Mouse (Mus musculus) bone marrow, adult 2 months (tissue): ENCODE data around the gene Tpx2. TPM values are rescaled to one million over a fixed set of nuclear protein-coding genes. Genes with fewer than 3 reads are reported as not detected.

ENCODE experiments used
- H3K27ac ChIP-seq: fragments of 200-500 bp; 2 replicates; pipeline ENCODE4 v1.5.1; 2012; ENCODE audit warnings: low read depth, mild to moderate bottlenecking, control low read depth, inconsistent platforms, low read length; ENCODE audit not compliant: control insufficient read depth, poor library complexity, insufficient read depth
- H3K4me1 ChIP-seq: fragments of 200-500 bp; 2 replicates; pipeline ENCODE4 v1.6.1; 2011; ENCODE audit warnings: low read length; ENCODE audit not compliant: control insufficient read depth, insufficient read depth
- H3K4me3 ChIP-seq: fragments of 200-500 bp; replicated peaks from 2 replicates; pipeline ENCODE3; 2011; ENCODE audit warnings: mild to moderate bottlenecking, low read depth, low read length, control low read depth; ENCODE audit not compliant: control insufficient read depth
- CTCF ChIP-seq: fragments of 200-500 bp; IDR thresholded peaks from 2 replicates; pipeline ENCODE4 v1.5.1; 2011; ENCODE audit warnings: low read length, control low read depth; ENCODE audit not compliant: control insufficient read depth, insufficient read depth
- POLR2A ChIP-seq: fragments of 200-500 bp; IDR thresholded peaks from 2 replicates; pipeline ENCODE4 v1.6.1; 2011; ENCODE audit warnings: low read depth, mild to moderate bottlenecking, control low read depth, low read length, borderline replicate concordance; ENCODE audit not compliant: control insufficient read depth
- WGBS: fragments of 180-500 bp; shearing (Covaris S2); methylation state at CpG from one replicate; pipeline ENCODE4 v1.1.7; 2018; 5-methylcytosine and 5-hydroxymethylcytosine counted together
- polyA plus RNA-seq: library from polyadenylated mRNA; stranded (reverse); fragments of >200 nt; gene quantifications from 2 replicates; pipeline ENCODE4 v1.2.4, GENCODE M21; 2011; ENCODE audit warnings: low replicate concordance; ENCODE audit not compliant: missing spikeins, insufficient read depth, insufficient read length

The Tpx2 gene
- polyA plus RNA-seq, 1 experiment, result 74.1 TPM

DNA sequence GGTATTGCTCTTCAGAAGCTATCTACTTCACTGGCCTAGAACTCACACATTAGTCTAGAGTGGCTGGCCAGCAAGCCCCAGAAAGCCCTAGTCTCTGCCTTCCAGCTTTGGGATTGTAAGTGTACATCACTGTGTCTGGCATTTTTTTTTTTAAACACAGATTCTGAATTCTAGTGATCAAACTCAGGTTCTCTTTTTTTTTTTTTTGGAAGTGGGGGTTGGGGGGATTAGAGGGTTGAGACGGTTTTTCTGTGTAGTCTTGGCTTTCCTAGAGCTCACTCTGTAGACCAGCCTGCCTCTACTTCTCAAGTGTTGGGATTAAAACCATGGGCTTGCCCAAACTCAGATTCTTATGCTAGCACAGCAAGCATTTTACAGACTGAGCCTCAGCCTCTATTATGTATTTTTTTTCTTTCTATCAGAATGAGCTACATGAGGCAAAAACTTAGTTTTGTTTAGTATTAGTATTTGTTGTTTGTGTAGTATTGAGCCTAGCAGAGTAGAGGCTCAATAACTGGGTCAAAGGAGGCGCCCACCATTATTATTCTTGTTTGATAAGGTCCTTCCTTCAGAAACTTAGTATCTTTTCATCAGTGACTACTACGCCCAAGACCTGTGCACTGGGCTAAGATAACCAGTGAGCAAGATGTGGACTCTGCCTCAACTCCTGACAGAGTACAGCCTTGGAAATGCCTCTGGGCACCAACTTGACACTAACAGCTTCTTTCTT is 23.2 kb upstream of the Tpx2 start:
- H3K4me1 ChIP-seq, result peaks cover 9% of the 10 kb centered on the region; the same call in 1 of the 2 replicates
- no peak overlapping the region for H3K4me3 ChIP-seq
- TF ChIP-seq POLR2A (no peak), CTCF (no peak)
- 61% methylated on average over 3 of the region's 3 CpGs for WGBS
- no peak overlapping the region for H3K27ac ChIP-seq

DNA sequence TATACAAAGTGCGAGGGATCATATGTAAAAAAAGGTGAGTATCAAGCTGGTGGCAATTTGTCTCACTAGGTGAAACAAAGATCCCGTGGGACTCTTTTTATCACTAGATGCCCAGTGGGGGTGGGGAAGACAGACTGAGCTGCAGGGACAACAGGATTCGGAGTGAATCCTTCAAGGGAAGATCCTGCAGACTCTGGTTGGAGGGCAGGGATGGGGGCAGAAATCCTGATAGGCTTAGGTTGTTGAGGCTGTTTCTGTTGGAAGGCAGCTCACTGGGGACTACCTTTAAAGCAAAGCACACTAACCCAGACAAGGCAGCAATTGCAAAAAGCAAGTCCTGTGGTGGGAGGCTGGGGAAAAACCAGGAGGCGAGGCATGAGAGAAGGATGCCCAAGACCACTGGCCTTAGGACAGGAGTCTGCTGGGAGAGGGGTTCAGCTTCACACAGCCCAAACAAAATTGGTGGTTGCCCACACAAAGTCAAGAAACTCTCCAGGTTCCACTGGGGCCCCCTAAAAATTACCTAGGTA is 22.5 kb upstream of the Tpx2 start:
- H3K4me3 ChIP-seq, result no peak overlapping the region
- no peak overlapping the region for H3K27ac ChIP-seq
- H3K4me1 ChIP-seq, result peaks cover 9% of the 10 kb centered on the region; the same call in 1 of the 2 replicates
- TF ChIP-seq POLR2A, result no peak
- TF ChIP-seq CTCF, result no peak
- 77% methylated on average over 4 of the region's 4 CpGs for WGBS

- H3K4me3 ChIP-seq, result no peak overlapping the region
- H3K4me1 ChIP-seq, result peaks cover 9% of the 10 kb centered on the region; the same call in 1 of the 2 replicates
- H3K27ac ChIP-seq, result no peak overlapping the region
- WGBS, result 43% methylated on average over 2 of the region's 2 CpGs
- TF ChIP-seq CTCF (no peak), POLR2A (no peak)
These were observed 22.1 kb upstream of the Tpx2 start for GRCm38 (mm10) chr2:152825713-152826112.

DNA sequence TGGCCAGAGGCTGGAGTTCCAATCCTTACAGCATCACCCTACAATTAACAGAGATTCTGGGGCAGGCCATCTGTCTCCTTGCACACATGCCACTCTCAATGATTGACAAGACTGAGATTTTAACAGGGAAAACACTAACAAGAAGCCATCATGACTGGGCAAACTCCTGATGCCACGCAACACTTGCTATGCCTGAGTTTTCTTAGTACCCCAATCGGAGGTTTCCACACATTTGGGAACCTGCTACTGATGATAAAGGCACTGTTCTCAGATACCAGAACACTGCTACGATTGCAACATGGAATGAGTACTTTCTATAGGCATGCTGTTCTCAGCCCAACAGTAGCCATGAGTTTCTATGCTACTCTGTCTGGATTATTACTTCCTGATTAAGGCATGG is 21.3 kb upstream of the Tpx2 start:
- WGBS, result 67% methylated on average over 3 of the region's 3 CpGs
- peaks cover 5% of the 10 kb centered on the region; the same call in 1 of the 2 replicates for H3K4me1 ChIP-seq
- no peak overlapping the region for H3K27ac ChIP-seq
- H3K4me3 ChIP-seq, result no peak overlapping the region
- TF ChIP-seq POLR2A (no peak), CTCF (no peak)

GRCm38 (mm10) chr2:152827321-152828010 is 20.3 kb upstream of the Tpx2 start:
- Histone ChIP-seq H3K27ac (no peak overlapping the region), H3K4me1 (peaks cover 5% of the 10 kb centered on the region; the same call in 1 of the 2 replicates), H3K4me3 (peak overlapping the region; percentile 5)
- WGBS, result 87% methylated on average over 8 of the region's 8 CpGs
- no peak for TF ChIP-seq POLR2A
- TF ChIP-seq CTCF, result no peak

DNA sequence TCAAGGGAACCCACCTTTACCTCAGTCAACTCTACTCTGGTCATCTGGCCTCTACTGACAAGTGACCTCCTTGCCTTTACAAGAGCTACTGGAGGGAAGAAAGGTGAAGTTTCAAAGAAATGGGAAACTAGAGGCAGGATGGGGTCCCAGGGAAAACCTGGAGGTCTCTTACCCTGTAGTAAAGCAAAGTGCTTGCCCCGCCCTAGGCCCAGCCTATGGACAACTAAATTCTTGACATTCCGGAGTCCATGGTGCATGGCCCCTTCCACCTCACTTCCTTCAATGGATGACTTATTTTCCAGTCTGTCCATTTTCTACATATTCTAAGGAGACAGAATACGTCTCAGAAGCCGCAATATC is 19.8 kb upstream of the Tpx2 start:
- TF ChIP-seq CTCF, result no peak
- TF ChIP-seq POLR2A, result no peak
- Histone ChIP-seq H3K4me3 (peak overlapping the region; percentile 5), H3K27ac (no peak overlapping the region), H3K4me1 (peaks cover 5% of the 10 kb centered on the region; the same call in 1 of the 2 replicates)
- 92% methylated on average over 4 of the region's 4 CpGs for WGBS

GRCm38 (mm10) chr2:152828532-152828931 is 19.2 kb upstream of the Tpx2 start:
- peak overlapping the region; percentile 39 for H3K4me3 ChIP-seq
- no peak for TF ChIP-seq POLR2A
- no peak for TF ChIP-seq CTCF
- peaks cover 5% of the 10 kb centered on the region; the same call in 1 of the 2 replicates for H3K4me1 ChIP-seq
- no peak overlapping the region for H3K27ac ChIP-seq
- 59% methylated on average over 1 of the region's 1 CpGs for WGBS

- Histone ChIP-seq H3K4me1 (peaks cover 4% of the 10 kb centered on the region; the same call in 1 of the 2 replicates), H3K27ac (peak overlapping the region; percentile 1; the same call in 1 of the 2 replicates), H3K4me3 (peak overlapping the region; percentile 60)
- 90% methylated on average over 23 of the region's 23 CpGs for WGBS
- TF ChIP-seq CTCF (no peak), POLR2A (no peak)
These were observed 18.3 kb upstream of the Tpx2 start for GRCm38 (mm10) chr2:152829367-152829881.
